Mouse (Mus musculus): Measurements from ENCODE around the gene Iscu. TPM values are rescaled to one million over a fixed set of nuclear protein-coding genes. Genes with fewer than 3 reads are reported as not detected.
"Not testable (repeated sequence)": the region's sequence is repeated elsewhere in the genome, so short reads cannot be mapped to it uniquely, and the experiment has no call there.

Iscu gene
- total and polyA plus RNA-seq, 2 experiments from 2014 or later = 116 to 215 TPM

GRCm38 (mm10) chr5:113782624-113783023 is 10.1 kb downstream of the Iscu start:
- Histone ChIP-seq H3K4me1 (ENCODE audit: control insufficient read depth, insufficient read depth) (no peaks in the 10 kb centered on the region), H3K36me3 (replicated peaks; ENCODE audit: control insufficient read depth, insufficient read depth, low read length) (peaks cover 7% of the 10 kb centered on the region; the same call in 1 of the 2 replicates), H3K27ac (ENCODE audit: low read depth) (peak overlapping the region; percentile 68), H3K9me3 (replicated peaks; ENCODE audit: control insufficient read depth, low read length) (no peaks in the 10 kb centered on the region), H3K9ac (replicated peaks; ENCODE audit: low read depth, low read length) (no peak overlapping the region), H3K4me3 (ENCODE audit: low read depth, low read length) (no peak overlapping the region), H3K4me2 (ENCODE audit: low read depth, low read length) (no peak overlapping the region), H3K27me3 (ENCODE audit: control insufficient read depth, insufficient read depth, low read length) (peaks cover 6% of the 10 kb centered on the region; the same call in 1 of the 2 replicates)
- no peak; the same call in 1 of the 2 replicates for ATAC-seq (ENCODE audit: insufficient read depth, low read depth)
- no peak for DNase-seq (ENCODE audit: low spot score)
- TF ChIP-seq EP300 (IDR thresholded peaks at IDR 0.05; ENCODE audit: low read depth) = no peak
- no peak for TF ChIP-seq CTCF (IDR thresholded peaks at IDR 0.05; ENCODE audit: low read depth)
- 49% methylated on average over 7 of the region's 7 CpGs for WGBS

- peak overlapping the region; percentile 8; the same call in 1 of the 2 replicates for H3K4me2 ChIP-seq (ENCODE audit: low read depth, low read length)
- DNase-seq (ENCODE audit: low spot score) (no peak), ATAC-seq (ENCODE audit: insufficient read depth, low read depth) (peak; percentile 40)
- 5% methylated on average over 12 of the region's 12 CpGs for WGBS
- TF ChIP-seq CTCF (IDR thresholded peaks at IDR 0.05; ENCODE audit: low read depth) (no peak), EP300 (IDR thresholded peaks at IDR 0.05; ENCODE audit: low read depth) (no peak)
- H3K4me1 ChIP-seq (ENCODE audit: control insufficient read depth, insufficient read depth) = no peaks in the 10 kb centered on the region
- H3K27me3 ChIP-seq (ENCODE audit: control insufficient read depth, insufficient read depth, low read length) = peaks cover 6% of the 10 kb centered on the region; the same call in 1 of the 2 replicates
- no peaks in the 10 kb centered on the region for H3K36me3 ChIP-seq (replicated peaks; ENCODE audit: control insufficient read depth, insufficient read depth, low read length)
- H3K9ac ChIP-seq (replicated peaks; ENCODE audit: low read depth, low read length) = no peak overlapping the region
- peak overlapping the region; percentile 68 for H3K27ac ChIP-seq (ENCODE audit: low read depth)
- H3K9me3 ChIP-seq (replicated peaks; ENCODE audit: control insufficient read depth, low read length) = no peaks in the 10 kb centered on the region
- H3K4me3 ChIP-seq (ENCODE audit: low read depth, low read length) = no peak overlapping the region
Measured at GRCm38 (mm10) chr5:113783581-113784001, 11.0 kb downstream of the Iscu start.

GRCm38 (mm10) chr5:113784104-113784503 is 11.6 kb downstream of the Iscu start:
- not testable (repeated sequence) for H3K36me3 ChIP-seq (replicated peaks; ENCODE audit: control insufficient read depth, insufficient read depth, low read length); DNase-seq (ENCODE audit: low spot score); H3K4me1 ChIP-seq (ENCODE audit: control insufficient read depth, insufficient read depth); H3K4me3 ChIP-seq (ENCODE audit: low read depth, low read length); H3K9me3 ChIP-seq (replicated peaks; ENCODE audit: control insufficient read depth, low read length); H3K27me3 ChIP-seq (ENCODE audit: control insufficient read depth, insufficient read depth, low read length); ATAC-seq (ENCODE audit: insufficient read depth, low read depth); H3K4me2 ChIP-seq (ENCODE audit: low read depth, low read length); H3K9ac ChIP-seq (replicated peaks; ENCODE audit: low read depth, low read length)
- 25% methylated on average over 3 of the region's 3 CpGs for WGBS
- peak overlapping the region; percentile 68; the same call in 1 of the 2 replicates for H3K27ac ChIP-seq (ENCODE audit: low read depth)

- DNase-seq (ENCODE audit: low spot score) = no peak
- no peak overlapping the region for H3K4me3 ChIP-seq (ENCODE audit: low read depth, low read length)
- no peak for ATAC-seq (ENCODE audit: insufficient read depth, low read depth)
- peaks cover 6% of the 10 kb centered on the region; the same call in 1 of the 2 replicates for H3K27me3 ChIP-seq (ENCODE audit: control insufficient read depth, insufficient read depth, low read length)
- TF ChIP-seq EP300 (IDR thresholded peaks at IDR 0.05; ENCODE audit: low read depth) = no peak
- no peak for TF ChIP-seq CTCF (IDR thresholded peaks at IDR 0.05; ENCODE audit: low read depth)
- no peaks in the 10 kb centered on the region for H3K36me3 ChIP-seq (replicated peaks; ENCODE audit: control insufficient read depth, insufficient read depth, low read length)
- H3K4me2 ChIP-seq (ENCODE audit: low read depth, low read length) = no peak overlapping the region
- no peaks in the 10 kb centered on the region for H3K4me1 ChIP-seq (ENCODE audit: control insufficient read depth, insufficient read depth)
- WGBS = 73% methylated on average over 5 of the region's 5 CpGs
- H3K9ac ChIP-seq (replicated peaks; ENCODE audit: low read depth, low read length) = no peak overlapping the region
- no peak overlapping the region for H3K27ac ChIP-seq (ENCODE audit: low read depth)
- no peaks in the 10 kb centered on the region for H3K9me3 ChIP-seq (replicated peaks; ENCODE audit: control insufficient read depth, low read length)
Measured at GRCm38 (mm10) chr5:113786985-113787384, 14.4 kb downstream of the Iscu start.

- Histone ChIP-seq H3K27me3 (ENCODE audit: control insufficient read depth, insufficient read depth, low read length) (no peaks in the 10 kb centered on the region), H3K27ac (ENCODE audit: low read depth) (no peak overlapping the region), H3K36me3 (replicated peaks; ENCODE audit: control insufficient read depth, insufficient read depth, low read length) (no peaks in the 10 kb centered on the region), H3K4me2 (ENCODE audit: low read depth, low read length) (no peak overlapping the region), H3K4me3 (ENCODE audit: low read depth, low read length) (no peak overlapping the region), H3K9ac (replicated peaks; ENCODE audit: low read depth, low read length) (no peak overlapping the region), H3K4me1 (ENCODE audit: control insufficient read depth, insufficient read depth) (no peaks in the 10 kb centered on the region), H3K9me3 (replicated peaks; ENCODE audit: control insufficient read depth, low read length) (no peaks in the 10 kb centered on the region)
- no peak for ATAC-seq (ENCODE audit: insufficient read depth, low read depth)
- 53% methylated on average over 6 of the region's 6 CpGs for WGBS
- no peak for DNase-seq (ENCODE audit: low spot score)
- TF ChIP-seq EP300 (IDR thresholded peaks at IDR 0.05; ENCODE audit: low read depth) = no peak
- no peak for TF ChIP-seq CTCF (IDR thresholded peaks at IDR 0.05; ENCODE audit: low read depth)
Measured at GRCm38 (mm10) chr5:113788645-113789044, 16.1 kb downstream of the Iscu start.

All from heart, postnatal 0 days (tissue).